In genomic region chr17:81497919-81498318, GRCm38 (mm10) we compare ENCODE assay signal across 17 mouse cellular contexts. TPM values are rescaled to one million over a fixed set of nuclear protein-coding genes. Genes with fewer than 3 reads are reported as not detected.
DNase-seq lines count a peak whose midpoint lies in the region; ATAC-seq and TF ChIP-seq lines count a peak whose summit lies in the region.
"Had no signal": no experiment of that assay in that cellular context is flagged by ENCODE, and none has a peak within 500 bp of the region (broad histone marks: within the 10 kb centered on the region; RNA-seq: fewer than 3 reads in every experiment).

No protein-coding gene starts in this region.

- no peaks in the 10 kb centered on the region for H3K9me3 ChIP-seq in heart, embryonic 16.5 days (replicated peaks; ENCODE audit: control insufficient read depth, low read length)
- H3K9me3 ChIP-seq in lung, embryonic 14.5 days (ENCODE audit: low read depth, low read length): no peaks in the 10 kb centered on the region
- H3K9me3 ChIP-seq in stomach, postnatal 0 days (ENCODE audit: control insufficient read depth, low read length): no peaks in the 10 kb centered on the region
- H3K9me3 ChIP-seq: limb, embryonic 12.5 days had no signal

- TF ChIP-seq EP300 in heart, adult 2 months (IDR thresholded peaks at IDR 0.05; ENCODE audit: insufficient read depth, low read depth, low read length): no peak
- TF ChIP-seq EP300 in stomach, postnatal 0 days (optimal IDR thresholded peaks at IDR 0.05): no peak

- no peak overlapping the region for H3K4me2 ChIP-seq in heart, embryonic 16.5 days (ENCODE audit: low read depth, low read length)
- no peak overlapping the region for H3K4me2 ChIP-seq in lung, embryonic 14.5 days
- no peak overlapping the region for H3K4me2 ChIP-seq in stomach, postnatal 0 days (replicated peaks; ENCODE audit: low read depth)
- H3K4me2 ChIP-seq: limb, embryonic 12.5 days had no signal

- H3K27ac ChIP-seq in heart, embryonic 16.5 days (ENCODE audit: low read length): peak overlapping the region; percentile 48
- no peak overlapping the region for H3K27ac ChIP-seq in heart, adult 2 months
- no peak overlapping the region for H3K27ac ChIP-seq in lung, embryonic 14.5 days (ENCODE audit: low read depth)
- H3K27ac ChIP-seq in stomach, postnatal 0 days (replicated peaks): no peak overlapping the region
- H3K27ac ChIP-seq: gastrocnemius, adult 2 months; limb, embryonic 12.5 days; macrophage had no signal

- peak; percentile 41; the same call in 1 of the 2 replicates for ATAC-seq in heart, embryonic 16.5 days (replicated peaks; ENCODE audit: extremely low read depth, insufficient read depth, low FRiP score)
- ATAC-seq in lung, embryonic 14.5 days (ENCODE audit: insufficient read depth): peak; percentile 42; the same call in 1 of the 2 replicates
- ATAC-seq in stomach, postnatal 0 days (ENCODE audit: low FRiP score, low TSS enrichment): peak; percentile 66
- ATAC-seq: forebrain, embryonic 14.5 days had no signal

- no peaks in the 10 kb centered on the region for H3K27me3 ChIP-seq in heart, embryonic 16.5 days (ENCODE audit: control insufficient read depth, insufficient read depth, low read length)
- H3K27me3 ChIP-seq in heart, adult 2 months (ENCODE audit: control insufficient read depth, insufficient read depth, low read length): no peaks in the 10 kb centered on the region
- no peaks in the 10 kb centered on the region for H3K27me3 ChIP-seq in lung, embryonic 14.5 days (ENCODE audit: insufficient read depth, low read length)
- H3K27me3 ChIP-seq in stomach, postnatal 0 days (ENCODE audit: control insufficient read depth, insufficient read depth, low read length): no peaks in the 10 kb centered on the region
- H3K27me3 ChIP-seq: limb, embryonic 12.5 days had no signal

- no peak for DNase-seq in heart, adult 2 months
- DNase-seq in lung, adult 2 months: peak; percentile 23
- DNase-seq in lung, postnatal 14 days: no peak
- peak; percentile 62 for DNase-seq in lung, embryonic 14.5 days
- peak; percentile 25 for DNase-seq in stomach, postnatal 0 days (ENCODE audit: low spot score)
- DNase-seq in cerebellum, postnatal 4 days (ENCODE audit: low spot score in 2 of 2): no peak
- DNase-seq: cerebellum, adult 11-12 months; gastrocnemius, adult 2 months; midbrain, embryonic 14.5 days; right cerebral cortex, postnatal 25 days had no signal

- intact Hi-C loops in heart, adult 2 months (cut with DNase I): no loop called here

- H3K4me1 ChIP-seq in heart, embryonic 16.5 days (ENCODE audit: control insufficient read depth, insufficient read depth, low read length): peaks cover 43% of the 10 kb centered on the region
- peaks cover 1% of the 10 kb centered on the region; the same call in 1 of the 2 replicates for H3K4me1 ChIP-seq in heart, adult 2 months (ENCODE audit: control insufficient read depth, insufficient read depth, low read length)
- H3K4me1 ChIP-seq in lung, adult 2 months (ENCODE audit: control insufficient read depth, insufficient read depth, low read length): peaks cover 2% of the 10 kb centered on the region
- no peaks in the 10 kb centered on the region; the same call in 1 of the 2 replicates for H3K4me1 ChIP-seq in lung, embryonic 14.5 days (ENCODE audit: insufficient read depth)
- no peaks in the 10 kb centered on the region; the same call in 1 of the 2 replicates for H3K4me1 ChIP-seq in stomach, postnatal 0 days (replicated peaks; ENCODE audit: control insufficient read depth, insufficient read depth)
- H3K4me1 ChIP-seq: limb, embryonic 12.5 days had no signal

- peaks cover 1% of the 10 kb centered on the region; the same call in 1 of the 2 replicates for H3K79me2 ChIP-seq in heart, adult 2 months (replicated peaks; ENCODE audit: control insufficient read depth, insufficient read depth, low read length)

- H3K9ac ChIP-seq in heart, embryonic 16.5 days (ENCODE audit: low read length): no peak overlapping the region
- H3K9ac ChIP-seq in heart, adult 2 months (ENCODE audit: low read depth, low read length): no peak overlapping the region
- H3K9ac ChIP-seq in lung, embryonic 14.5 days: no peak overlapping the region
- H3K9ac ChIP-seq in stomach, postnatal 0 days (ENCODE audit: low read length): no peak overlapping the region
- H3K9ac ChIP-seq: limb, embryonic 12.5 days had no signal

- no peak for TF ChIP-seq POLR2A in heart, adult 2 months (IDR thresholded peaks at IDR 0.05; ENCODE audit: insufficient read depth, low read depth, low read length)
- no peak for TF ChIP-seq POLR2A in lung, adult 2 months (IDR thresholded peaks at IDR 0.05; ENCODE audit: borderline replicate concordance, extremely low read depth, low read depth, low read length)

- no peak for TF ChIP-seq CTCF in heart, adult 2 months (IDR thresholded peaks at IDR 0.05)
- no peak for TF ChIP-seq CTCF in lung, adult 2 months (IDR thresholded peaks at IDR 0.05; ENCODE audit: insufficient read depth, low read length)
- TF ChIP-seq CTCF in lung, embryonic 14.5 days (IDR thresholded peaks at IDR 0.05; ENCODE audit: low read depth): no peak
- TF ChIP-seq CTCF in stomach, postnatal 0 days (IDR thresholded peaks at IDR 0.05; ENCODE audit: low read depth): no peak

- H3K4me3 ChIP-seq in heart, embryonic 16.5 days (ENCODE audit: low read length): no peak overlapping the region
- H3K4me3 ChIP-seq in heart, adult 2 months: no peak overlapping the region
- H3K4me3 ChIP-seq in lung, adult 2 months (replicated peaks; ENCODE audit: extremely low read depth, low read depth, low read length): no peak overlapping the region
- H3K4me3 ChIP-seq in lung, embryonic 14.5 days (ENCODE audit: low read depth, low read length): no peak overlapping the region
- H3K4me3 ChIP-seq in stomach, postnatal 0 days (ENCODE audit: low read depth, low read length): no peak overlapping the region
- H3K4me3 ChIP-seq: gastrocnemius, adult 2 months; limb, embryonic 12.5 days had no signal

- 0 out of 2 replicates have a peak, but pooled peaks cover 3% of the 10 kb centered on the region for H3K36me3 ChIP-seq in heart, embryonic 16.5 days (ENCODE audit: control insufficient read depth, insufficient read depth)
- peaks cover 5% of the 10 kb centered on the region for H3K36me3 ChIP-seq in heart, adult 2 months (ENCODE audit: control insufficient read depth, insufficient read depth, low read length)
- H3K36me3 ChIP-seq in lung, embryonic 14.5 days (ENCODE audit: insufficient read depth): no peaks in the 10 kb centered on the region
- no peaks in the 10 kb centered on the region for H3K36me3 ChIP-seq in stomach, postnatal 0 days (ENCODE audit: control insufficient read depth, insufficient read depth, low read length)
- H3K36me3 ChIP-seq: limb, embryonic 12.5 days had no signal

RNA-seq across cellular contexts. Expression of gene Gm11096, which starts 56.4 kb away (rescaled TPM):
- not detected in 2 replicates for polyA plus RNA-seq in heart, embryonic 16.5 days (2015; fragmentation: Nextera tagmentation; extraction: Ambion mirVana)
- not detected for total RNA-seq in heart, adult 2 months (2021)
- polyA plus RNA-seq in heart, adult 2 months (2012; rRNA removed): not detected in 2 replicates
- not detected in 2 replicates for polyA plus RNA-seq in lung, adult 2 months (2012; rRNA removed)
- polyA plus RNA-seq in lung, embryonic 14.5 days (2014; fragmentation: Nextera tagmentation; extraction: Ambion mirVana): not detected in 2 replicates
- not detected in 2 replicates for polyA plus RNA-seq in stomach, postnatal 0 days (2015; fragmentation: Nextera tagmentation; extraction: Ambion mirVana)
- total RNA-seq: gastrocnemius, adult 2 months; hematopoietic stem cell, adult 5-6 weeks; layer of hippocampus, postnatal 14 days had no signal
- polyA plus RNA-seq: cortical plate, adult 2 months; forebrain, embryonic 14.5 days; limb, embryonic 12.5 days; macrophage; midbrain, embryonic 14.5 days had no signal

Comparison
In these comparisons a context has a peak if more than half of its experiments do, and no peak if none do; other contexts are left out.
1. DNase-seq: peak in lung, adult 2 months (single experiment), lung, embryonic 14.5 days (single experiment) and stomach, postnatal 0 days (single experiment); none in heart, adult 2 months (0 of 2), lung, postnatal 14 days (single experiment) and cerebellum, postnatal 4 days (0 of 2).
2. Peak in every context shown above with its lines, with median percentiles within 50 percentile points of each other: ATAC-seq.